Mouse (Mus musculus): ENCODE results near the gene Igfbp7.

Igfbp7 gene

DNA sequence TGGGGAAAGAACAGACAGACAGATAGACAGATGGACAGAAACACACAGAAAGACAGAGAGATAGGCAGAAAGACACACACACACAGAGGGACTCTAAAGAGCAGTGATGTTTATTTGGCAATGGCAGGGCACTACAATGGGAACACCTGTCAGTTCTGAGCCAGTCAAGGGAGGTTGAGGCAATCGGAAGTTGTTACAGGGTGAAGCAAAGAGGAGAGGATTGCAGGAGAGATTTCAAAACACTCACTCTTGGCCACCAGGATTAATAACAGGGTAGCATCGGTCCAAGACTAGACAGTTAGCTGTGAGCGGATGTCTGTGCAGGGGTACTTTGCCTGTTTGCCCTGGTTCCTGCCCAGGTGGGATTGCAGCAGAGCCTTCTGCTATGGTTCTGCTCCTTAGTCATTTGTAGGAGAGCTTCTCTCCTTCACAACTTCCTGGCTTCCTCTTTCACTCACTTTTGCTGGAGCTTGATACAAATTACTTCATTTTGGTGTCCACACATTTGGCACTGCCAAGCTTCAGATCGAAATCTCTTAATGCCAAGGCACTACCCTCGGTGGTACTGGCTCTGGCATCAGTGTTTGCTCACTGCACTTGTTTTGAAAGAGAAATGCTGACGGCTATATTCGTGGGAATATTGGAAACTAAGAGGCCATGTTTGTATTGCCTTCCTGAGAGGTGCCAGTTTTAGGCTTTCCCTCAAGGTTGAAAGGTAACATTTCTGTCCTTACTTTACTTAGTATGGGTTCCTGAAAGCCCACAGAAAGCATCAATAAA lies 18.1 kb upstream of the Igfbp7 start:
- no peak for TF ChIP-seq GATA4 (IDR thresholded peaks at IDR 0.05; ENCODE audit: insufficient replicate concordance, low read length)

DNA sequence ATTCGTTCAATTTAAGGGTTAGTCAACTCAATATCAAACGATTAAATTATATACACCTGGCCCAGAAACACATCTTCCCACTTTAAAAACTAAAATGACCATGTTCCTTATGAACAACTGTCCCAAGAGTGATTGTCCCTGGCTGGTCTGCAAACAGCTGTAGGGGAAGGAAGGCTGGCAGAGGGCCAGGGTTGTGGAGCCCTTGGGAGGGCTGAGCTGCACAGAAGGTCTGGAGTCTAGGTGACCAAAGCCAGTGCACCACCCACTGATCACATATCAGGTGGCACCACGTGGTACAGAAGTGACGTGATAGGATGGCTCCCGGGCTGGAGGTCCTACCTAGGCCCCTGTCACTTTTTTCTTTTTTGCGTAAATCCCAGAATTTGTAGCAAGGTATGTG lies 8.2 kb upstream of the Igfbp7 start:
- no peak for TF ChIP-seq GATA4 (IDR thresholded peaks at IDR 0.05; ENCODE audit: insufficient replicate concordance, low read length)

DNA sequence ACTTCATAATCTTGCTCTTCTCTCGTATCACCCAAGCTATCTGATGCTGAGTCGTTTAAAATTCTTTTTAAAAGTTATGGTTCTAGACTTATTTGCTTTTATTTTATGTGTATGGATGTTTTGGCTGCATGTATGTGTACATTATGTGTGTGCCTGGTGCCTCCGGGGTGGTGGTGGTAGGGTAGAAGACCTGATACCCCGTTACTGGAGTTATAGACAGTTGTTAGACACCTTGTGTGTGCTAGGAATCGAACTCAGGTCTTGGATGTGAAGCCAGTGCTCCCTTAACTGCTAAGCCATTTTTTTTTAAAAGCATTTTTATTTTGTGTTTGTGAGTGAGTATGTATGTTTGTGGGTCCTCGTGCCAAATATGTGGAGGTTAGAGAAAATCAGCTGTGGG lies 689 bp upstream of the Igfbp7 start:
- no peak for TF ChIP-seq GATA4 (IDR thresholded peaks at IDR 0.05; ENCODE audit: insufficient replicate concordance, low read length)

DNA sequence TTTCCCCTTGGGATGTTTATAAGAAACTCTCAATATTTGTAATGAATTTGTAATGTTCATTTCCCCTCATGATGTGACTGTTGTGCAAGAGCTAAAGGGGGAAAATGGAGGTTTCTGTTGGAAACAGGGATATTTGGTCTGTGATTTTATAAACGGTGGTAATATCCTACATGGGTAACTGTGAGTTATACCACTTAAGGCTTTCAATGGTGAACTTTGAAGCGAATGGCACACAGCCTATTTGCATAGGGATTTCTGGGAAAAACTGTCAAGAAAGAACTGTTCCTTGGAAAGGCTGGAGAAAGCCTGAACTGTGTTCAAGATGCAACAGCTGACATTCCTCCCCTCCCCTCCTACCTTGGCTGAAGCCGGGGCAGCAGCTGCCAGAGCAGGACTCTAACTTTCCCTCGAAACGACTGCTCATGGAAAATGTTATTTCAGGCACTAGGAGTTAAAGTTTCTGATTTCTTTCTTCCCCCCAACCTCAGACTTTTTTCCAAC lies 1.4 kb downstream of the Igfbp7 start:
- TF ChIP-seq GATA4 (IDR thresholded peaks at IDR 0.05; ENCODE audit: insufficient replicate concordance, low read length) = no peak

DNA sequence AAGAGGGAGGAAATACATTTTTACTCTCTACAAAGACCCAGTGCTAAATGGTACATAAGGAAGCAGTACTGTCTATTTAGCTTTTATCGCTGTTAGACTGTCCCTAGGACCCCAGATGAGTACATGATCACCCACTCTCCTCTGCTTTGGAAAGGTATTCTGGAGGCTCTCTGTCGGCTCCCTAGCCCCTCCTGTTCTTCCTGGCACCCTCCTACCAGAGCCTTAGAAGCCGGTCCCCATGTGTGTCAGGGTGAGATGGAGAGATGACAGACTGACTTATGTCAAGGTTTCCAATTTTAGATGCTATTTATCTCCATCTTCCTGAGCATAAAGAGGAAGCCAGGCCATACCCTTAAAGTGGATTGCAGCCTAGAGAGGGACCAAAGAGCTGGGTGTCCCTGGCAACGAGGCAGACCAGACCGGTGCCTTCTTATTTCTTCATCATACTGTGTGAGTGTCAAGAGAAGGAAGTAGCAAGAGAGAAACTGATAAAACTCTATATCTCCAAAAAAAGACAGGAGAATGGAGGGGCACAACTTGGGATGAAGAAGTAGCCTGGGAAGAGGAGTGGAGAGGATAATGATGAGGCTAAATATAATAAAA lies 2.3 kb downstream of the Igfbp7 start:
- no peak for TF ChIP-seq GATA4 (IDR thresholded peaks at IDR 0.05; ENCODE audit: insufficient replicate concordance, low read length)

DNA sequence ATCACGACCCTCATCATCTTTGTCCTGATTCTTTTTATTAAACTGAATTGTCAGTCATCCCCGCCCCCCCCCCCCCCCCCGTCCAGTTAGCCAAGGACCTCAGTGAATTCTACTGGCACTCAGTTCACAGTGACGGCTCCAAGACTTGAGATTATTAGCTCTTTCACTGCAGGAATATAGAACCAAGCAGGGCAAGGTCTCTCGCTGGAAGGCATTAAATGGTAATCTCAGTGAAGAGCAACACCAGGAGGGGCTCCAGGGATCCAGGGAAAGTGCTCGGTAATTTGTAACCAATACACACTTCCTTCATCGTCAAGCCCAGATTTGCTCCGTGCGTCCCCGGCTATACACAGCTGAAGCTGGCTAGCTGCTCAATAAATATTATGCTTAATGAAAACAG lies 2.9 kb downstream of the Igfbp7 start:
- TF ChIP-seq GATA4 (IDR thresholded peaks at IDR 0.05; ENCODE audit: insufficient replicate concordance, low read length) = no peak

DNA sequence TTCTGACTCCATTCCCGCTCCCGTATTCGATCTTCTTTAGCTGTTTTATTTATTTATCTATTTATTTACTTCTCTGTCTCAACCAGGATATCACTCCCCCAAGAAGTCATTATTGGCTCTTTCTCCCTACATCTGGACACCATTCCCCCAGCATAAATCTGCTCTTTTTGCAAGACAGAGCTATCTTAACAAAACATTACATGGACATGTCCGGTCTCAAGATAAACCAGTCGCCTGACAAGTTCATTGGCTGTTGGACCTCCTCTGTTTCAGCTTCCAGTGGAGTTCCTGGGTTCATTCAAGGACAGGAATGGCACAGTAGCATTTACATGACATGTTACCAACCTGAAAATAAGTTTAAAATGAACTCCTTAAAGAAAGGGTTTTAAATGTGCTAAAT lies 4.9 kb downstream of the Igfbp7 start:
- peak; percentile 84 for TF ChIP-seq GATA4 (IDR thresholded peaks at IDR 0.05; ENCODE audit: insufficient replicate concordance, low read length)

DNA sequence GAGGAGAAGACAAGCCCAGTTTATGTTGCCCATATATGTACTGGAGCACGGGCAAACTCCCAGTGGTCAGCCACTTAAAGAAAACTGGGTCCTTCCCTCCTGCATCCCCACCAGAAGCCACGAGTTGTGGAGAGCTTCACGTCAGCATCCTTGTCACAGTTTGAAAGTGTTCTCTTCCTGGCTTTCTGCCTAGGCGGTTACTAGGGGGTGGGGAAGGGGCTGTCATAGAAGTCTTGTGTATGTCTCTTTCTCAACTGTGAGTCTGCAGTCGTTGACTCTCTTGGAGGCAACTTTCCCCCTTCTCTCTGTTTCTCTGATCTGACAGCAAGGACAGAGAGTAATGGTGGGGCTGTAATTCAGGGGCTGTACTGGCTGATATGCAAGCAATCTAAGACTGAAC lies 5.7 kb downstream of the Igfbp7 start:
- no peak for TF ChIP-seq GATA4 (IDR thresholded peaks at IDR 0.05; ENCODE audit: insufficient replicate concordance, low read length)

DNA sequence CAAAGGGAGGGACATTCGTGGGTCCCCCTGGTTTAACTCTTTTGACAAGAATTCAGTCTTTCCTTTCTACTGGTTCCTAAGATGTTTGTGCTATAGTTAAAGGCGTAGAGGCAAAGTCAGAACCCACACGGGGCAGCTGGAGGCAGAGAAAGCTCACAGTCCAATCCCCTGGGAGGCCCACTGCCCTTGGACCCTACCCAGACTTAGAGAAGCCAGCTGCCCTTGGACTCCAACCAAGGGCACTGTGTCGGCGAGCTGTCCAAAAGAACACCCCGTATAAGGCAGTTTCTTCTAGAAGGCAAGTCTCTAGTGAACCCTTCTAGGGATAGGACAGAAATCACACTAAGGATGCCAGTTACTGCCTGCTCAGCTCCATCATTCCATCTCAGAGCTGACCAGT lies 7.0 kb downstream of the Igfbp7 start:
- TF ChIP-seq GATA4 (IDR thresholded peaks at IDR 0.05; ENCODE audit: insufficient replicate concordance, low read length) = no peak

DNA sequence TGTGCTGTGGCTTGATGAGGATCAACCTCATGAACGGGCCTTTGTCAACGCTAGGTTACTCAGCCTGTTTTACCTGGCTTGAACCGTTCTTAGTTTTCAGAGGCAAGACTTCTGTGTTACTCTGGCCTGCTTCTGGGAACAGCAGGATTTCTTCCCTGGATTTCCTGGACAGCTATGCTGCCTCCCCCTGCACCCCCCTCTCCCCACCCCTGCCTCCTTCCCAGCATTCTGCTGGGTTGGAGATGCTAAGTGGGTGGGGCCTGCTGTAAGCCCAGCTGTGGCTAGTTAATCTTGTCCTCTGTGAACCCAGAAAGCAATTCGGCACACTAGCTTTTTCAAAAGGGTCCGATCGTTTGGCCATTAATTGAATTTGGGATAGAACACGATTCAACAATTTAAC lies 7.7 kb downstream of the Igfbp7 start:
- TF ChIP-seq GATA4 (IDR thresholded peaks at IDR 0.05; ENCODE audit: insufficient replicate concordance, low read length) = no peak

DNA sequence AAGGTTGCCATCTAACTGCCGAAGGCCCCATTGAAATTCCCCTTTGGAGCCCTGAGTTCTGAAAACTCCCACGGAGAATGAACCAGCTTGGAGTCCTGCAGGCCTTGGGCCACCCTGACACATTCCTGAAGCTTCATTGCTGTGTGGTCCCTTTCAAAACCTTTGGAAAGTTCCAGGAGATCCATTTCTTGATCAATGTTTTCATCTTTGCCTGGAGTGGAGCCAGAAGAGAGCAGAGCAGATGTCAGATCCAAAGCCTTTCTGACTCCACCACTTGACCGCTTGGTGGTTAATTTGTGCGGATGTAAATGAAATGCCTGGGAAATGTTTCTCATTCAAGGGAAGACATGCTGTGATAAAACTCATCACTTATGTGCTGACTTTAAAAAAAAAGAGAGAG lies 8.8 kb downstream of the Igfbp7 start:
- no peak for TF ChIP-seq GATA4 (IDR thresholded peaks at IDR 0.05; ENCODE audit: insufficient replicate concordance, low read length)

DNA sequence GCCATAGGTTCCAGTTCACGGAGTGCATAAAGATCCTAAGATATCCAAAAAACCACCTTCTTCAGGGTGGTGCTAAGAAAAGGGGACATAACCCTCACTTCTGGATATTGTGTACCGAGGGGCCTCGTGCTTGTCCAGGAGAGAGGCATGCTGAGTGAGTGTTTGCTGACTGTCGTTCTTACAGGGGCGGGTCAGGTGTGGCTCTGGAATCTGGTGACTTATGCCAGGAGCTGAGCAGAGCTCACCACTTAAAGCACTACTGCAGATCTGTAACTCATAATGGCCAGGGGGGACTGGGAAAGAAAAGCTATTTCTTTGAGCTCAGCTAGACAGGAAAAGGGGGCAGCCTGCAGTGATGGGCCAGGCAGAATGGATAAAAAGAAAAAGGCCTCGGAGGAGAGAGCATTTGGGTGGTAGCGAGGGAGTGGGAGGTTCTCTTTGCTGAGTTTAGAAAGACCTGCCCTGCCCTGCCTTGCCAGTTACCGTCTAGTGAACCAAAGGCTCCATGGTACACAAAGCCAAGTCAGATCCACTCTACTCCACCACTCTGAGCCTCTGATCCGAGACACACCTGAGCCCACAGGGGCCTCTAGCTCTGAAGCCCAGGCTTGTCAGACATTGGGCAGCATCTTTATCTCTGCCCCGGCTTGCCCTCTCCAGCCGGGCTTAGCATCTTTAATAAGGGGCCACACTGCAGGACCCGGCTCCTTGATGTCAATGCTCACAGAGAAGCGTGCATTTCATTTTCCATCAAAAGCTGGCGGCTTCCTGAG lies 9.4 kb downstream of the Igfbp7 start:
- TF ChIP-seq GATA4 (IDR thresholded peaks at IDR 0.05; ENCODE audit: insufficient replicate concordance, low read length) = no peak

DNA sequence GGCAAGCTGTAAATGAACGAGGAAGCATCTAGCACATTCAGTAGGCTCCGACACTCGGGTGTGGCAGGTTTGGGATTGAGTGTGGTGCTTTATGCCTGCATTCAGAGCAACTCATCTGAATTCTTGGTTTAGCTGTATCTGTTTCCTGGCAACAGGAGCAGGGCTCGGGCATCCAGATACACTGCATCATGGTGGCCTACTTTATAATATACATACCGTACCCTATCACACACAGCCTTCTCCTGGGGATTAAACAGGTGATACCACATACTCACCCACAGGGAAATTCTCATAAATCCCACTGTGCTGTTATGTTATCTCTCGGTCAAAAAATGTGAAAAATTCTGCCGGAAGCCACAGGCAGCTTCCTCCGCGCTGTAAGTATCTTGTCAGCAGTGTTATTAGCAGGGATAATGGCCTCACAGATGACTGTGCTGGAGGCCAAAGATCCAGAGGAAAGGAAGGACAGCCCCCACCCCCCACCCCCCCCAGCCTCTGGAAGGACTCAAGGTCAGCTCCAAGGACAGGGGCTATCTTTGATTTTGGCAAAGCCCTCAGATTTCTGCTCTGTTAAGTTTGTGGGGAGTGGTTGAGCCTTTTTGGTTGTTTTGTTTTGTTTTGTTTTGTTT lies 13.7 kb downstream of the Igfbp7 start:
- TF ChIP-seq GATA4 (IDR thresholded peaks at IDR 0.05; ENCODE audit: insufficient replicate concordance, low read length) = peak; percentile 54; the same call in 1 of the 2 replicates

DNA sequence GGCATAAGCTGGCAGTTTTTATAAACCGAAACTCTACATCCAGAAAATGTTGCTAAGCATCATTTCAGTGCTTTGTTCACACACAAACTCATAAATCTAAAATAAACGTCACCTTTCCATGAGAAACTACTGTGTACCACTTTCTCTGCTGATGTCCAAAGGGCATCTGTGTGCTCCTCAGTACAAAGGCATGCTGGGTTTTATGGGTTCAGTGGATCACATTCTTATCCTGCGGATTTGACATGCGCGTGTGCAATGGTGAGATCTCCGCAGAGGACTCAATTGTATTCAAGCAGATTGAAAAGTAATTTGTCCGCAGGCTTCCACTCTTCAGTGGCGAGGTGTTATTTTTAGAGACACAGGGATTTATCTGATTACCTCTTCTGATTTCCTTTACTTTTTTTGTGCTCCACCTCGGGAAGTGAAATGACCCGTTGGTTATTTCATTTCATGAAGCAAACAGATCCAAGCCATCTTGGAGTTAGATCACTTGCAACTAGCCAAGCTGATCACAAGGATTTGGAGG lies 14.7 kb downstream of the Igfbp7 start:
- TF ChIP-seq GATA4 (IDR thresholded peaks at IDR 0.05; ENCODE audit: insufficient replicate concordance, low read length) = no peak

DNA sequence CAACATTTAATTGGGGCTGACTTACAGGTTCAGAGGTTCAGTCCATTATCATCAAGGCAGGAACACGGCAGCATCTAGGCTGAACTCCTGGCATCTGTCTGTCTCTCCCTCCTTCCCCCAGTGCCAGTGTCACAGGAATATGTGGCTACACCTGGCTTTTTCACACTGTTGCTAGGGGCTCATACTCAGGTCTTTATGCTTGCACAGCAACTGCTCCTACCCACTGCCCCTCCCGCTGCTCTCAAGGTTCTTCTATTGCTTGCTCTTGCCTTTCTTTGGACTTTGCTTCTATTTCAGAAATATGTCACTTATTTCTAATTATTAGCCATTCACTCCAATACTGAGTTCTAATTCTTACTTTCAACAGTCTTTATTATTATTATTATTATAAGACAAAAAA lies 17.6 kb downstream of the Igfbp7 start:
- no peak for TF ChIP-seq GATA4 (IDR thresholded peaks at IDR 0.05; ENCODE audit: insufficient replicate concordance, low read length)
